Mouse (Mus musculus) liver (tissue): ENCODE results near the gene Dbx1.

Experiments used
- DNase-seq: peaks from one replicate; pipeline ENCODE4 v3.0.0-alpha.2; 2020; ENCODE audit warnings: mixed read lengths

The Dbx1 gene

DNA sequence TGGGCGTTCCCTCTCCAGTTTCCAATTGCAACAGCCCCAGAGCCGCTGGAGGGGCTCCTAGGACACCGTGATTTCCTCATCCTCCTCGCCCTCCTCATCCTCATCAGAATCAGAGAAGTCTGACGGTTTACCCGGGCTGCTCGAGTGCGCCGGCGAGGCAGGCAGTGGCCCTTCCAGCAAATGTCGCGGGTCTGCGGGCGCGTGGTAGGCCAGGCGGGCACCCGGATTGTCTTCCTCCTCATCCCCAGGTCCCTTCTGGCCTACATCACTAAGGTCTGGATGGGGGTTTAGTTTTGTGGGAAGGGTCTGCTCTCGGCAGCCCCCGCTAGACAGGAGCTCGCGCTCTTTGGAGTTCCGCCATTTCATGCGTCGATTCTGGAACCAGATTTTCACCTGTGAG lies 4.3 kb downstream of the Dbx1 start:
- DNase-seq = no peak

DNA sequence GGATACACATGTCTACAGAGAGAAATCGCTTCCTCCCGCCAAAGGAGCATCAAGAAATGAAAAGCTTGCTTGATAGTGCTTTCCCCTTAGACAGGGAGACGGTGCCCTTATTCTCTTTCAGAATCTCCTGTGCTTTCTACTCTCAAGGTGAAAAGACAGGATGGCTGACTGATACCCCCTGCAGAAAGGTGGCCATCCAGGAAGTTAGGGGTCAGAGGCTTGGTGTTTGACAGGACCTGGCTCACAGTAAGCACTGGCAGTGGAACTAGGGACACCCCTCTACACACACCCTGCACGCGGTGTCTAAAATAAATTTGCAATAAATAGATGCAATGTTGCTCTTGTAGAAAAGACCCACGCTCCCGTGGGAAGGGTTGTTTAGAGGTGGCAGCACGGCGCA lies 4.8 kb downstream of the Dbx1 start:
- DNase-seq = no peak

DNA sequence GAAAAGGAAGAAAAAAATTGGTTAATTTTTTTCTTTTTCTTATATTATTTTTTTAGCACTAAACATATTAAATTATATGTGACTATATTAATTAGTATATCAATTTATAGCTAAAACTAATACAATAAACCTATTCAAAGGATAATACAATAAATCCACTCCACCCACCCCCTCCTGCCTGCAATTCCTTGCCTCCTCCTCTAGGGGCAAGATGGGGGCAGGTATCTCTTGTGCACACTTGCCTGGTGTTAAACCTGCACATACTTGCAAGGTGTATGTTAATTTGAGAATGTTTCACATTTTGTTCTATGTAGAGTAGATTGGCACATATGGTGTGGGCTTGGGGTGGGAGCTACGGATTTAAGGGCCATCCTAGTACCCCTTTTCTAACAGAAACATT lies 16.5 kb downstream of the Dbx1 start:
- no peak for DNase-seq

DNA sequence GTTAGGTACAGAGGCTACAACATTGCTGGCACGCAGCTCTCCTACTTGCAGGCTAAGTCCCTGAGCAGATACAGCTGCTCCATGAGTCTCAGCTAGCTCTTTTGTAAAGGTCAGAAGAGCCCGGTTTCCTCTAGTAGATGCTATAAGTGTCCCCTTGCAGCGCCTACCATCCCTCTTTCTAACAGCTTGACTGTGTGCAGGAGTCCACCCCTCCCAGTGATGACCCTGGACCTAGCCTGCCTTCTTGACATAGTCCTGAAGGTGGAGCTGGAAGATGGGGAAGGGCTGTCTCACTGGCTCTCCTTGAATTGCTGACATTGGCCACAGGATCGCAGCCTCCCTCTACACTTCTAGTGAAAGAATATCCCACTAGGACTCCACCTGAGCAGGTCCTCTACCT lies 19.6 kb downstream of the Dbx1 start:
- no peak for DNase-seq

DNA sequence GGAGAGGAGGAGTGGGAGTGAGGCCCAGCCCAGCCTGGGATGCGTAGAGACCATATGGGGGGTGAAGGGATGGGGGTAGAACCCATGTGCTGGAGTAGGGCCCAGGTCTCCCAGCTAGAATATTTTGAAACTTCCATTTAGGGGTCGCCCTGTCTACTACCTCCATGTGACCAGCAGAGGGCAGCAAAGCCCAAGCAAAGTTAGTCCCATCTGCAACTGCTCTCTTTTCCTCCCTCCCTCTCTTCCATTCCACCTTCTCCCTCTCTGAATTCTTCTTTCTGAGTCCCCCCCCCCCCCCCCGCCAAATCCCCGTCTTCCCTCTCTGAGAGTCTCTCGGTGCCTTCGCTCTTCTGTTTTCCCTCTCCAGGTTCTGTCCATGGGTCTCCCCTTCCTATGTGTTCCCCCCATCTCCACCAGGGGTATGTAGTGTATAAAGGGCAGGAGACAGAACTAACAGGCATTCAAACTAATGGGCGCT lies 20.4 kb downstream of the Dbx1 start:
- peak; percentile 65 for DNase-seq

DNA sequence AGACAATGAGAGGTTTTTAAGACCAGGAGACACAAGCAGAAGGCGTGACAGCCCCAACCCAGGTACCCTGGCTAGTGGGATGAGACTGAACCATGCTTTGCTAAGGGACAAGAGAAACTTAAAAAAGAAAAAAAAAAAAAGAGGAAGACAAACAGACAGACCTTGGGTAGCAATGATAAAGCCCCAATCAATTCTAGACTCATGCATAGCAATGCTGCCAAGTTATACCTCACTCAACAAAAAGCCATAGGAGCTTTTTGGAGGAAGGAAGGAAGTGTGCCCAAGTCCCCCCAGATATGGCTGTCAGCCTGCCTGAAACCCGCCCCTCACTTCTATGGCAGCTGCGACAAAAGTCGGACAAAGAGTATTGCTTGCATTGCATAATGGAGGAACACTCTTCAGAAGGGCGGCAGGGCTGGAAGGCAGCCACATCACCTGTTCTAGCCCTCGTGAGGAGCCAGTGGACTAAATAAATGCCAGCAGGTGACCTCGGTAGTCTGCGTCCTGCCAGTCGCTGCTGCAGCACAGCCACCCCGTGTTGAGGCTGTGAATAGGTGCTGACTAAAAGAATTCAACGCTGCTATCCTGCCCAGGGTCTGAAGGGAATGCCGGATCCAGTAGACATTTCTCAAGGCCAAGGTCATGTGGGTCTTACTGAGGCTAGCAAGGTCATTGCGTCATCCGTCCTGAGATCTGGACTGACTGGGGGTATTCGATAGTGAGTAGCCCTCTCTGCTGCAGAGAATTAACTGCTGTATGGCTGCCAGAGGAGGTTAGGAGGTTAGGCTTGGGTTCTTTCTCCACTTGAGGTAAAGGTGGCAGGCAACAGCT lies 31.5 kb downstream of the Dbx1 start:
- no peak for DNase-seq

DNA sequence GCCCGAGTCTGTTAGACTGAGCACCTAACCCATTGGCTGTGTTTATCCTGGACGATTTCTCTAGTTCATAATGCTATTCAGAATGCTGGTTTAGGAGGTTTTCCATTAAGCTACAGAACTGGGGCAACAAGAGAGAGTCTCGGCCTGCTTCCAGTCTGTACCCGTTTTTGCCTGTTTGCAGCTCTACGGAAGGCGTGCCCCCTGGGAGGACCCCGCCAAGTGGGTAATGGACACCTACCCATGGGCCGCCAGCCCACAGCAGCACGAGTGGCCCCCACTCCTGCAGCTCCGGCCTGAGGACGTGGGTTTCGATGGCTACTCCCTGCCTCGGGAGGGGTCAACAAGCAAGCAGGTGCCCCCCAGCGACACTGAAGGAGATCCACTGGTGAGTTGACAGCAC lies 32.4 kb downstream of the Dbx1 start:
- no peak for DNase-seq

DNA sequence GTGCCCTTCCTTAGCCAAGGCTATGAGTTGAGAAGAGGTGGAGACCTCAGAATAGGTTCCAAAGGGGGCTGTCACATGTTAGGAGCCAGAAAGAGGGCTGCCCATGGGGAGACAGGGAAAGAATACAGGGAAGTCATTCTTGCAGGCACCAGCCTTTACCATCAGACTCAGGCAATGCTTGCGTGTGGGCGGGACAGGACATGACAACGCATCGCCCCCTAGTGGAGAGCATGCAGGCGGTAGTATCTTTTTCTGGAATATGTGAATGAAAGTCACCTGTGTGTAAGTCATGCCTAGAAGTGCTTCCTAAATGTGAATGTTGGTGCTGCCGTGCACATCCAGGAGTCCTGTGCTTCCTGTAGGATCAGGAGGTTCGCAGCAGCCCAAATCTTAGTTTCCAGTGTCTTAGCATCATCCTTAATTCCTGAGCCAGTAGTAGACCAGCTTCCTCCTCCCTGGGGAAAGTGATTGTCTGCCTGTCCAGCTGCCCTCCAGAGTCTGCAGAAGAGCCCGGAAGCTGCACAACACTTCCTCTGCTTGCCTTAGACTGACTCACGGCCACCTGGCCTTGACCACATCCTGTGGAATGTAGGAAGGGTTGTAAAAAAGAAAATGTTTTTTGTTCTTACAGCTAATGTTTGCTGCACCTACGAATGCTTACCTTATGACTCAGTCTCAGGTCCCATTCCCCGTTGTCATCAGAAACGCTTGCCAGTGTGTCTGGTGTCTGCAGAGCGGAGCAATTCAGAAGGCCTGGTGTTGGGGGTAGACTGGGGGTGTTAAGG lies 35.3 kb downstream of the Dbx1 start:
- peak; percentile 64 for DNase-seq

DNA sequence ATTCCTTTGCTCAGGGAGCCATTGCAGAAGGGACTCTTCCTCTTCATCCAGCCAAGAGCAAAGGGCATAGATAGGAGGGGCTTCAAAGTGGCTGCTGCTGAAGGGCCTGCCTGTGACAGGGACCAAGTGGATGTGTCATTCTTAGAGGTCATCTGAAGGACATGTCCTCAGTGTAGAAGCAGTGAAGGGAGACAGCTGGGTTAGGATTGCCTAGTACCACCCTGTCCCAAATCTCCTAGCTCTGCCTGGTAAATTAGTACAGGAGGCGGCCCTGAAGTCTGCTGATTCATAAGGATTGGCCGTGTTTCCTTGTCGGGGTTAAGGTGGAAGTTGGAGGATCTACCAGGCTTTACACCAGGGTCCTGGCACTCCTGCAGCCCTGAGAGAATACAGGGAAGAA lies 36.7 kb downstream of the Dbx1 start:
- DNase-seq = no peak

DNA sequence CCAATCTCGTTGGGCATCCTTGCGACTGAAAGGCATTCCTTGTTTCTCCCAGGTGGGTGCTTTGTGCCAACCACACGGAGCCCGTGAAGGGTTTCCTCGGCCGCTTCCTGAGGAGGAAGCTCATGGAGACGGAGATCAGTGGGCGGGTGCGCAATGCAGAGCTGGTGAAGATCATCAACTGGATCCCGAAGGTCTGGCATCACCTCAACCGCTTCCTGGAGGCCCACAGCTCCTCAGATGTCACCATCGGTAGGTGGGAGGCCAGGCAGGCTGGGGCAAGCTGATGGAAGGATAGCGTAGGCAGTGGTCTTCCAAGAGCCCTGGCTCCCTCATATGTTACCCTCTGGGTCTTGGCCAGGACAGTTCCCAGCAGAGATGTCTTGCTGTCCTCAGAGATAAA lies 38.4 kb downstream of the Dbx1 start:
- no peak for DNase-seq

DNA sequence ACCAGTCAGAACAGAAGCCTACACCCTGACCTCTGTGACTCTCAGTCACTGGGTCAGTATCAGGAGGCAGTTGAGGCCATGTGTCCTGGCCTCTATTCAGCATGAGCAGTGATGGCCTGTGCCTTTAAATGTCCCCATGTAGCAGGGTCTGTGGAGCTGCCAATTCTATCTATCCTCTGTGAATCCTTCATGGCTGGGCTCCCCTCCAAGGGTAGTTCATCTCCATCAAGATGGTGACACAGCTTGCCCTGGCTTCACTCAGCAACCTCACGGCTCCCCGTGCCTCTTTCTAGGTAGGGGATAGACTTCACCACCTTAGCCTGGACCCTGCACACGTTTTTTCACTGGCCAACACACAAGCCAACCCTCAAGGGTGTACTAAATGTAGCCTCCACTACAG lies 38.9 kb downstream of the Dbx1 start:
- DNase-seq = no peak

DNA sequence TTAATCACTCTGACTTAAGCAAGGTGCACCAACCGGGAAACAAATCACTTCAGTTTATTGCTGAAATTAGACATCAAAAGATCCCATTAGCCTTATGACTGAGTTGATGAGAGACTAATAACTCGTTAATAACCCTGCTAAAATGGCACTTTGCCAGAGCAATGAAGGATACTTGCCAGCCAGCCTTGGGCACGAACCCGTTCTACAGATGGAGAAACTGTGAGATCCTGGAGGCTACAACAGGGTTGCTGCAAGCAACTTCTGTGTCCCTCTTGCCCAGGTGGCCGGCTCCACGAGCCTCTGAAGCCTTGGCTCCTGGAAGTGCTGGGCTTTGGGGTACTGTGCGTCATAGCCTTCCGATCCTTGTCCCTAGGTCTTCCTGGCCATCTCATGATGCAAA lies 47.0 kb downstream of the Dbx1 start:
- no peak for DNase-seq

DNA sequence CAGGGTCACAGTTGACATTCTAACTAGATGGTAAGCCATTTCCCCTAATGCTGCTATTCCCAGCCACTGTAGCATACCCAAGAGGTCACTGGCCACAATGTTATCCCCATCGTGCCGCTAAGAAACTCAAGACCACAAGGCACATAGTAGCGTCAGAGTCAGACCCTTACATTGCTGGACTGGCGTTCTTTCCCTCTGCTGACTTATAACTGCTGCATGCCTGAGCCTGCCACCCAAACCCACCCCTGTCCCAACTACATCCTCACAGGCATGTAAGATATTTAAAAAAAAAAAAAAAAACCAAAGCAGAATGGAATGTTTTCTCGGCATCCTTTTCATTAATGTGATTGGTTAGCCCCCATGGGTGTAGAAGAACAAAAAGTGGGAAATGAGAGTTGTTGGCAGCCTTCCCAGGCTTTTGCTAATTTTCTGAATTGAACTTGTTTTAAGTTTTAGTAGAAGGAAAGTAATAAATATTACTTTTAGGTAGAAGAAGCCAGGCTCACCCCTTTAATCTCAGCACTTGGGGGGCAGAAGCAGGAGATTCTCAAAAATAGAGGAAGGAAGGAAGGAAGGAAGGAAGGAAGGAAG lies 50.0 kb downstream of the Dbx1 start:
- DNase-seq = no peak

DNA sequence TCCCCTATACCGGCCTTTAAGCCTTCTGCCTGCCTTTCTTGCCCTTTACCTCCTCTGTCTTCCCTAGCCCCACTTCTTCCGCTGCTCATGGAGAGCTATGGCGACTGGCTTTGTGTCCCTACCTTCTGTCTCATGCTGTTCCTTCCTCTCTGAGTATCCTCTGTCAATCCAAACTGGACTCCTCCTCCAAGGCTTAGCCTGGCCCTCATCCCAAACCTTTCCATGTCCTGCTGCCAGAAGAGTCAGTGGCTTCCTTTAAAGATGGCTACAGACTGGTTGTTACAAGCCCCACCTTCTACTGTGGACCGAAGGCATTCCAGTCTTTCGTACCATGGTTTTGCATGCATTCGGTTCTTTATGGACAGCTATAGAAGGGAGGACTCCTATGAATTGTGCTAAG lies 53.5 kb downstream of the Dbx1 start:
- DNase-seq = no peak

DNA sequence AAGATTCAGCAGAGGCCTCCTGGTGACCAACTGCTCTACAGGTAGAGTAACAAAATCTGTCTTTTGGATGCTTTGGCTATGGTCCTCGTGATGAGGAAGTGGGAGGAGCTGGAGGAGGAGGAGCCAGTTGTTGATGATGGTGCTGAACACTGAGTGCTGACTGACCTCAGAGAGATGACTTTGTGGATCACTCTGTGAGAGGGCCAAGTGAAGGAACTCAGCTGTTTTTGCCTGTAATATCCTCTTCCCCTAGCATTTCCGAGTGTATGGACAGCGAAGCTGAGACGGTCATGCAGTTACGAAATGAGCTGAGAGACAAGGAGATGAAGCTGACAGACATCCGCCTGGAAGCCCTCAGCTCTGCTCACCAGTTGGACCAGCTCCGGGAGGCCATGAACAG lies 54.1 kb downstream of the Dbx1 start:
- no peak for DNase-seq

DNA sequence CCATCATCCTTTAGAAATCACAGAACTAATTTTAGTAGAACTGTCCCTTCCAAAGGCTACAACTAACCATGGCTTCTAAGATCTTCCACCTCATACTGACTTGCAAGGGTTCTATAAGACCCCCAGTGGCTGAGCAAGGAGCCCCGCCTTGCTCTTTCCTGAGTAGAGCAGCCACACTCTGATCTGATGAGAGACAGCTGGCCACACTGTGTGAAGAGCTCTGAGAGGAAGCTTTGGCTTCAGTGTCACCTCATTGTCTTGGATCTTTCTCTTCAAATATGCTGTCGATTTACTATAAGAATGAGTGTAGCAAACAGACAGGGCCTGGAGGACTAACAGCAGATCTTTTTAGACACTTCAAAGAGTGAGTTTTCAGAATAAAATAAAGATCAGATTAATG lies 54.7 kb downstream of the Dbx1 start:
- no peak for DNase-seq
